Mouse (Mus musculus) kidney, adult 18-20 months (tissue): ENCODE measurements around the gene Mrps6.

Source experiments
- DNase-seq: peaks from one replicate; pipeline ENCODE4 v3.0.0; 2021

Mrps6 gene

DNA sequence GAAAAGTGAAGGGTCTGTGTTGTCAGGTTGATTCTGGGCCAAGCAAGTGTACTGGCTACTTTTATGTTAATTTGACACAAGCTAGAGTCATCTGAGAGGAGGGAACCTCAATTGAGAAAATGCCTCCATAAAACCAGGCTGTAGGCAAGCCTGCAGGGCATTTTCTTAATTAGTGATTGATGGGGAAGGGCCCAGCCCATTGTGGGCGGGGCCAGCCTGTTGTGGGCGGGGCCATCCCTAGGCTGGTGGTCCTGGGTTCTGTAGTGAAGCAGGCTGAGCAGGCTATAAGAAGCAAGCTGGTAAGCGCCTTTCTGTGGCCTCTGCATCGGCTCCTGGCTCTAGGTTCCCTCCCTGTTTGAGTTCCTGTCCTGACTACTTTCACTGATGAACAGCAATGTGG lies 69.2 kb downstream of the Mrps6 start:
- DNase-seq = no peak

DNA sequence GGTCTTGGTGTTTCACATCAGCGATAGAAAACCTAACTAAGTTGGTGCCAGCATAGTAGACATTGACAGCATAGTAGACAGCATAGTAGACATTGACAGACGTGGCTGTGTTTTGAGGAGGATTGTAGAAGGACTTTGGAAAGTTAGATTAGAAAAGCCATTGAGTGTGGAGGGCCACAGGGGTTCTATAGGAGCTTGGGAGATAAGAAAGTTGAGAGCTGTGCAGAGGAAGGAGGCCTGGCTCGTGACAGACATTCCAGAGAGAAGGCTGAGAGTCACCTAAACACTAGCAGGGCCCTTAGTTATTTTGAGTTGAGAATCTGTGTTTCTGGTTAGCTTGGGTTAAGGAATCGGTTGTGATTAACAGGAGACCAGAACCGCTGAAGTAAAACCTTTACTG lies 69.6 kb downstream of the Mrps6 start:
- no peak for DNase-seq

DNA sequence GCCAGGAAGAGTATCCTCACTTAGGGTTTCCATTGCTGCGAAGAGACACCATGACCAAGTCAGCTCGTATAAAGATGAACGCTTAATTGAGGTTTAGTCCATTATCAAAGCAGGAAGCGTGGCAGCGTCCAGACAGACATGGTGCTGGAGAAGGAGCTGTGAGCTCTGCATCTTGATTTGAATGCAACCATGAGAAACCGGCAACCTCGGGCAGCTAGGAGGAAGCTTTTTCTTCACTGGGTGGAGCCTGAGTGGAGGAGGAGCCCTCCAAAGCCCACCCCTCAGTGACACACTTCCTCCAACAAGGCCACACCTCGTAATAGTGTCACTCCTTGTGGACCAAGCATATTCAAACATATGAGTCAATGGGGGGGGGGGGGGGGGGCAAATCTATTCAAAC lies 71.8 kb downstream of the Mrps6 start:
- no peak for DNase-seq

DNA sequence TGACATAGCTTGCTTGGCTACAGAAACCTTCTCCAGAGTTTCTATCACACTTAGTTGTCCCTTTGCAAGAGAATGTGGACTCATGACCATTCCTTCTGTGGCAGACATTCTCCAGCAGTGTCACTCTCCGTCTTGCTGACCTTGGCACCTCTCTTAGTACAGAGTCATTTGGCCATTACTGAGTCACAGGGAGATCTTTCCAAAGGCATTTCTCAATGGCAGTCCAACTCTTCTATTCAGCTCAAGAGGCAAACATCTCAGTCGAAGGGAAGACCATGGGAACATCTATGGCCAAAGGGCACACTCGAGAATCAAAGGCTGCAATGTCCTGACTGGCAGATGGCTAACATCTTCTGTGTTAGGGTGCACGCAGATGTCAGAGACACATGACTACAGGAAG lies 74.4 kb downstream of the Mrps6 start:
- no peak for DNase-seq

DNA sequence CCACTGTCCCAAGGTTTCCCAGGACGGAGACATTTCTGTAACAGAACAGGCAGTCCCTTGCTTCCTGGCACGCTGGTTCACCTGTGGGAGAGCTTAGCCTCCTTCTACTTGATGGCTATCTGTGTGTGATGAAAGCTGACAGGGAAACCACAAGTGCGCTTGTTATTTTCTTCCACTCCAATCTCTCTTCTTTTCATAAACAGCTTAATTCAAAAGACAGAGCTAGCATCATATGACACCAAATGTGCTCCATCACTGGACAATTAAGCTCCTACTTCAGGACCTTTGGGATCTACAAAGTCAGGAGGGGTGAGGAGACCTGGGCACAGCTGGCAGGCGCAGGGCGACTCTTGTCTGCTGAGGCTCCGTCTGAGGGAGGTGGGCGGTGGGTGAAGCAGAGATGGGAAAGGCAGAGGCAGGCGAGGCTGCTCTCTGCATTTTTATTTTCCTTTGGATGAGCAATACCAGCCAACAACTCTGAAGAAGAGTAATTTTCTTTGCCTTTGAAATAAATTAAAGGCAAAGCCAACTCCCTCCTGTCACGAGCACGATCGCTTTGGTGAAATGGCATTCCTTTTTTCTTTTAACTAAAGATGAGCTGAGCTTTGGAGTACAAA lies 76.2 kb downstream of the Mrps6 start:
- DNase-seq = no peak

DNA sequence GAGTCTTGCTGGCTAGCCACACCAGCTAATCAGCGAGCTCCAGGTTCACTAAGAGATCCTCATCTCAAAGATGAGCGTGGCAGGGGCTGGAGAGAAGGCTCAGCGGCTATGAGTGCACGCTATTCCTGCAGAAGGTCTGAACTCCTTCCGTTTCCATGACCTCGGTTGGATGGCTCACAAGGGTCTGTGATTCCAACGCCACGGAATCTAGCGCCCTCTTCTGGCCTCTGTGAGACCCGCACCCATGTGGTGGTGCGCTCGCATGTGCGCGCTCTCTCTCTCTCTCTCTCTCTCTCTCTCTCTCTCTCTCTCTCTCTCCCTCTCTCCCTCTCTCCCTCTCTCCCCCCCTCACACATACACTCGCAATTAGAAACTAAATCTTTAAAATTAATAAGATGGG lies 78.2 kb downstream of the Mrps6 start:
- no peak for DNase-seq

DNA sequence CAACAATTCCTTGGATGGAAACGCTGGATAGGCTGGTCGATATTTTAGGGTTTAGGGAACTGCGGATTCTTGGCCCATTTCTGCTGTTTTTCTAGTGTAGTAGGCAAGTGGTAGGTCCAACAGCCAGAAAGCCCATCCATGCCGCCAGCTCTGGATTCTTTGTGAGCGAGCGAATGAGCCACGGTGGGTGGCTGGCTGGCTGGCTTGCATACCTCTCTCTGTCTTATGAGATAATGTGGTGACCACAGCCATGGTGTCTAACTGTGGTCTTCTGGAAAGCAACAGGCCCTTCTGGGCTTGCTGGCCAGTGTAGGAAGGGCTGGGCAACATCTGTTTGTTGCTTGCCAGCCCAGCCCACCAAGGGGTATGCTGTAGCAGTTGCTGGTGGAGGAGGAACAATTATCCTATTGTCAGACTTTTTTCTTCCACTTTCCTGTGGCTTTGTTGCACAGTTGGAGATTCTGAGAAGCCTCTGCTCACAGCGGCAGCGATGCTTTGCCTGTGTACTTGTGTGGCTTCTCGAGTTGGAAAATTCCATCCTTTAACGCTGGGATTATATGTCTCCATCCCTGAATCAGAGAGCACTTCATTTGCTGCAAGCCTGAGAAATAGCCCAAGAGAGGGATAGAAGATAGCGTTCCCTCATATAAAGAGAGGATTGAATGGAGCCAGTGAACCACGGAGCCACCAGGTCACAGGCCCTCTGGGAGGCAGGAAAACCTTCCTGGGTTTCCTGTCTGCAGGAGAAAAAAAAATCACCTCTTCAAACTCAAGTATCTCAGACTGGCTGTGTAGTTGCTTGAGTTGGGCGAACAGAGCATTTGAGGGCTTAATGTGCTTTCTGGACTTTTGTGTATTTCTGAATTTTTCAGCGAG lies 81.6 kb downstream of the Mrps6 start:
- no peak for DNase-seq

DNA sequence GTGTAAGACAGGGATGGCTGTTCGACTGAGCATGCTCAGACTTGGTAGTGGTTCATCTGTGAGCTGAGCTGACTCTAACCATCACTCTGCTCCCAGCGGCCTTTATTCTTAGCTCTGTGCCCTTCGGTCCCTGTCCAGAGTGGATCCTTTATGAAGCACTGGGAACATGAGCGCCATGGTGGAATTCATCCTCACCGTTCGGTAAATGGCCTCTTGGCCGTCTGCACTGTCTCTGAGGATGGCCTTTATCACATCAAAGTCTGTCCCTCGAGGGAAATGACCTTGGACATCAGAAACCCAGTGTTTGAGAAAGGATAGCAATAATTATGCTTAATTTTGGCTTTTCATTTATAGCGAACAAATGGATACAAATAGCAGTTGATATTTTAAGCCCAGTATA lies 82.3 kb downstream of the Mrps6 start:
- DNase-seq = no peak

DNA sequence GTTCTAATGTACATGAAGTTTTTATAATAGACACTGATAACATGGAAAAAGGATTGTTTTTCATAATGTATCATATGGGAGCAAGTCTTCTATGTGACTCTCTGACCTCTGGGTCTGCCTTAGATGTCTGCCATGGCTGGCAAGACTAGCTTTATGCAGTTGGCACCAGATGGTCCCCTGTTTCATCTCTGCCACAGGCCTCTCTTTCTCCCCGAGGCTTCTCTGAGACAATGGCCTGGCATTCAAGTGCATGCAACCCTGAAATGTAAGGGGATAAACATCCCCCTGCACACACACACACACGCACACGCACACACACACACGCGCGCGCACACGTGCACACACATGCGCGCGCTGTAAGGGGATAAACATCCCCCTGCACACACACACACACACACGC lies 83.0 kb downstream of the Mrps6 start:
- no peak for DNase-seq

DNA sequence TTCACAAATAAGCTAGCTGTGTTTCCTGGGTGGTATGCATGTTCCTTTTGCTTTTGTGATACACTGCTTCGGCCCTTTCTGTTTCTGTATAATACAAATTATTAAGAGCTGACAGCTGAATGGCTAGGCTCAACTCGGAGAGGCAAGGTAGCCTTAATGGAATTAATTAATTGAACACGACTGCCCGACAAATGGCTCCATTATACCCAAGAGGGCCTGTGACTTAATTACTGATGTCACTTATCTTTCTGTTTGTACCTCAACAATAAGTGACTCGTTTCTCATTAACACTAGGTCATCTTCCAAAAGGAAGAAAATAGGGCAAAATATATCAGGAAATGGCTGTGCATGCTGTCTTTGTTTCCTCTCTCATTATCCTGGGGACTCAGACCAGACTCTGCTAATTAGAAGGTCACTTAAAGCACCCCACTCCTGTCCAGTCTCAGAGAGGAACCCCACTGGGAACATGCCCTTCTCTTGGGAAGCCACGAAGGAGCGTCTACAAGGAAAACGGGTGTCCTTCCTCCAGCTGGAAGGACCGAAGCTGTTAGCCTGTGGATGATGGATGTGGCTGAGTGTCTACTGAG lies 84.4 kb downstream of the Mrps6 start:
- no peak for DNase-seq

DNA sequence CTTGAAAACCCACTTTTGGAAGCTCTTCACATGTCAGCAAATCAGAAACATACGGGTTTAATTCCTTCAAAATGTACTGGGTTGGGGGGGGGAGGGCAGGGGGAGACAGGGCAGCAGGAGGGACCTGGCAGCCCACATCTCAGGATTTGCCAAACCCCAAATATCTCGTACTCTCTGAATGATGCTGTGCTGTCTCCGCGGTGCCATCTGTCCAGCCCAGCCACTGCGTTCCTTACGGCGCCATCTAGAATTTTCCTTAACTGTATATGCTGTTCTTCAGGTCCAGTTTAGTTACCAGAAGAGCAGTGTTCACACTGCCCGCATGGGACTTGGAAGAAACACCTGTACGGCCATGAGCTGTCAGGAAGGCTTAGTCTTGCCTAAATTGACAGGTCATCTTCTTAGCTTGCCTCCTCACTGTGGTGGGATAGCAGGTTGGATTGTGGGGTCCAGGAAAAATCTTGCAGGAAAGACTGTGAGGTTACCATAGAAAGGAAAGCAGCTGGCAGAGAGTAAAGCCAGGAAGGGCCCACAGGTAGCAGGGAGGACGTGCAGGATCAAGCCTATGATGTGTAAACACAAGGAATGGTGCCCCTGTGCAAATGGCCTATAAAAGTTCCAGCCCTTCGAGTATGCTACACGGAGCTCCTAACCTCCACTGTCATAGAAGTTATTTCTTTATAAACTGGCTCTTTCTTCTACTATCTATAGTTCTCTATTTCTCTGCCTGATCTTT lies 89.7 kb downstream of the Mrps6 start:
- DNase-seq = no peak

DNA sequence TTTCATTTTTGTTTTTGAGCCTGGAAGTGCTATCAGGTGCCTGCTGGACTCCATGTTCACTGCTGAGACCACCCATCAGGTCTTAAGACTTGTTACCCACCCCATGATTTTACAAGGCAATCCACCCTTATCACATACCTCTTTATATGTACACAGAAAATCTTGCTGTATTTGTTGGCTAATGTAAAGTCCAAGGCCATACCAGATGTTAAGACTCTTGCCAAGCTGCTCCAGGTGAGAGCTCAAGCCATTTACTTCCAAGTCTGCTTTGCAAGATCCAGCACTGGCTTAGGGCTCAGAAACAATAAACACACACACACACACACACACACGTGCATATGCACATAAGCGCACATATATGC lies 90.3 kb downstream of the Mrps6 start:
- no peak for DNase-seq

DNA sequence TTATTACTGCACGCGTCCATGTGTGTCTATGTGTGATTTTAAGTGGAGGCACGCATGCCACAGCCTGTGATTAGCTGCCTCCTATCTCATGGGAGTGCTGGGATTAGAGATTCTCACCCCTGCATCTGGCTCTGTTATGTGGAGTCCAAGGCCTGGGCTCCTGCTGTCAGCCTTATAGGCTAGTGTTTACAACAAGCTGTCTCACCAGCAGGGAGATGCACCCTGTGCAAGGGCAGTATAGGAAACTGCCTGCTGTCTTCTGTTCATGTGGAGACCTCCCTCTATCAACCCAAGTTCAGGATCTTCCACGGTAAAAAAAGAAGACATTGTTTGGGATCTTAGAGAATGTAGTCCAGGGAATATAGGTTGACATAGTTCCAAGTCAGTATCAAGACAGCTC lies 92.9 kb downstream of the Mrps6 start:
- no peak for DNase-seq

DNA sequence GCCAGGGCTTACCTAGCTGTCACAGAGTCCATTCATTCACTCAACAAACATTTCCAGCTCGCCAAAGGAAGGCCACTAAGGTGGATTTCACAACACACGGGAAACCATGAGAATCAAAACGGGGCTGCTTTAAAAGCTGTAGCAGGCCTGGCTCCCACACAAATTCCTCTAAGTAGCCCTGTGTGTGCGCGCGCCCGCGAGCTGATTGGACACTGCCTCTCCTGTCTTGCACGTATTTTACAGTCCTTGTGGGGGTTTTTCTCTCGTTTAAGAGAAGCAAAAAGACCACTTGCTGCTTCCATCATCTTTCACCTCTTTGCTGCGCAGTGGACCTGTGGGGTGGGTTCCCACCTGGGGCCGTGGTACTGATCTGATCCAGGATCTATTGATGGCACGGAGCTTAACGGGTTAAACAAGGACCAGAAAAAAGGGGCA lies 100.0 kb downstream of the Mrps6 start:
- peak; percentile 61 for DNase-seq

DNA sequence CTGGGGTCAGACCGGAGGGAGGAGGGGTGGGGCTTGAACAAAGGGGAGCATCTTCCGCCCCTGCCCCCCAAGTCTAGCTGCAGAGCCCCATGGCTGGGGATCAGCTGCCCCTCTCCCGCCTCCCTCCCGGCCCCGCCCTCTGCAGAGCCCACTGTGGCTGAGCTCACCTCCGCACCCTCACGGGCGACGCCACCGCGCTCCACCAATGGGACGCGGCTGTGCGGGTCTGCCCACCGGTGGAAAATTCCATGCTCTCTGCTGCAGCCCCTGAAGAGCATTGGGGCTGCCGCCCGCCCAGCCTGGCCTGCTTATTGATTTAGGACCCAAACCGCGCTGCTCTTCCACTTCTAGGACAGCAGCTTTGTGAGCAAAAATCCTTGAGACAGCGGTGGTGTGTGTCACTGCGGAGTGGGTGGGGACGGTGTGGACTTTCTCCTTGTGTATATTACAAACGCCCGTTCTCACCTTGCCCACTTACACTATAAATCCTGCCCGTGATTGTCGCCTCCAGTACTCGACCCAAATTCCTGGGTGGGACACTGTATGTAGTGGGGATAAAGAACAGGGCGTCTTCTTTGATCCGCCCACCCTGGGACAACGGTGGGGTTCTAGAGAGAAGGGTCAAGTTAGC lies 100.5 kb downstream of the Mrps6 start:
- DNase-seq = peak; percentile 73

DNA sequence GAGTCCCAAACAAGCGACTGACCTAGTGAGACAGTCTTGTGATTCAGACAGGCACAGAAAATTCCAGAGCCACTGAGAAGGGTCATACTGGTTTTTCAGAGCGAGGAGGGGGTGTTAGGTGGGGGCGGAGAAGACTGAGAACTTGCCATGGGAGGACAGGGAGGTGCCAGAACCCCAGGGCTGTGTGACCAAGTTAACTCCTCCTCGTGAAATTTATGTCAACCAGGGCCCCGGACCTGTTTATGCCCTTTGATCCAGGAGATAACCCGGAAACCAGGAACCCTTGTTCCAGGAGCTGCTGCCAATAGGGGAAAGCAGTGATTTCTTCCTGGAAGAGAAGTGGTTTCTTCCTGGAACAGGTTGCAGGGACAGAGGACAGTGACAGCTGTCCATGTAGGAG lies 101.0 kb downstream of the Mrps6 start:
- no peak for DNase-seq
